Mouse (Mus musculus): ENCODE data around the gene Gm20388.
A peak's percentile ranks its signal among the peaks of the same experiment; 100 is the strongest.
"Not testable (repeated sequence)": the region's sequence is repeated elsewhere in the genome, so short reads cannot be mapped to it uniquely, and the experiment has no call there.

Gene Gm20388

GRCm38 (mm10) chr8:123038351-123038750 lies 3127.7 kb downstream of the Gm20388 start:
- DNase-seq (ENCODE audit: low spot score): no peak

- no peak for DNase-seq (ENCODE audit: low spot score)
Measured at GRCm38 (mm10) chr8:123039376-123040109, 3128.9 kb downstream of the Gm20388 start.

- DNase-seq (ENCODE audit: low spot score): no peak
Measured at GRCm38 (mm10) chr8:123040110-123040650, 3129.5 kb downstream of the Gm20388 start.

GRCm38 (mm10) chr8:123041008-123041773 lies 3130.6 kb downstream of the Gm20388 start:
- DNase-seq (ENCODE audit: low spot score): peak; percentile 84

- peak; percentile 45 for DNase-seq (ENCODE audit: low spot score)
Measured at GRCm38 (mm10) chr8:123041774-123042105, 3131.1 kb downstream of the Gm20388 start.

- peak; percentile 100 for DNase-seq (ENCODE audit: low spot score)
Measured at GRCm38 (mm10) chr8:123042158-123042973, 3131.7 kb downstream of the Gm20388 start, which contains the start of gene Ankrd11. TSS of gene Ankrd11 (minus strand) at chr8:123042277.

GRCm38 (mm10) chr8:123042974-123043625 lies 3132.5 kb downstream of the Gm20388 start:
- DNase-seq (ENCODE audit: low spot score): no peak

- no peak for DNase-seq (ENCODE audit: low spot score)
Measured at GRCm38 (mm10) chr8:123043941-123044340, 3133.3 kb downstream of the Gm20388 start.

- DNase-seq (ENCODE audit: low spot score): not testable (repeated sequence)
Measured at GRCm38 (mm10) chr8:123044743-123045425, 3134.2 kb downstream of the Gm20388 start.

GRCm38 (mm10) chr8:123046706-123047105 lies 3136.1 kb downstream of the Gm20388 start:
- no peak for DNase-seq (ENCODE audit: low spot score)

- no peak for DNase-seq (ENCODE audit: low spot score)
Measured at GRCm38 (mm10) chr8:123047827-123048226, 3137.2 kb downstream of the Gm20388 start.

- no peak for DNase-seq (ENCODE audit: low spot score)
Measured at GRCm38 (mm10) chr8:123048402-123048801, 3137.8 kb downstream of the Gm20388 start.

GRCm38 (mm10) chr8:123051458-123051857 lies 3140.8 kb downstream of the Gm20388 start:
- no peak for DNase-seq (ENCODE audit: low spot score)

- no peak for DNase-seq (ENCODE audit: low spot score)
Measured at GRCm38 (mm10) chr8:123062721-123063120, 3152.1 kb downstream of the Gm20388 start, which contains the start of gene Spg7. TSS of gene Spg7 (plus strand) at chr8:123062942.

GRCm38 (mm10) chr8:123064072-123064471 lies 3153.4 kb downstream of the Gm20388 start:
- no peak for DNase-seq (ENCODE audit: low spot score)

GRCm38 (mm10) chr8:123064809-123065213 lies 3154.2 kb downstream of the Gm20388 start:
- peak; percentile 63 for DNase-seq (ENCODE audit: low spot score)

- DNase-seq (ENCODE audit: low spot score): peak; percentile 100
Measured at GRCm38 (mm10) chr8:123065214-123066100, 3154.8 kb downstream of the Gm20388 start.

- DNase-seq (ENCODE audit: low spot score): peak; percentile 55
Measured at GRCm38 (mm10) chr8:123066101-123066683, 3155.6 kb downstream of the Gm20388 start.

- DNase-seq (ENCODE audit: low spot score): peak; percentile 91
Measured at GRCm38 (mm10) chr8:123071176-123071575, 3160.5 kb downstream of the Gm20388 start.

Measured in MN1 (cell line).